Mouse (Mus musculus) heart, embryonic 13.5 days (tissue): ENCODE measurements around the gene Rela. TPM values are rescaled to one million over a fixed set of nuclear protein-coding genes. Genes with fewer than 3 reads are reported as not detected.

ENCODE experiments used
- ATAC-seq: fragments of 200-750 bp; cut with Nextera tagmentation; 2 replicates; pipeline ENCODE4 v1.8.0; 2017; ENCODE audit warnings: moderate TSS enrichment; ENCODE audit not compliant: insufficient number of reproducible peaks, low FRiP score, low TSS enrichment; ENCODE audit errors: extremely low read depth
- H3K27ac ChIP-seq: fragments of 300-500 bp; sonication (generic); replicated peaks from 2 replicates; pipeline ENCODE4 v1.5.1; 2015; ENCODE audit warnings: moderate library complexity, mild to moderate bottlenecking, inconsistent platforms
- H3K27me3 ChIP-seq: fragments of 300-500 bp; sonication (generic); replicated peaks from 2 replicates; pipeline ENCODE4 v1.6.1; 2015; ENCODE audit warnings: mild to moderate bottlenecking, inconsistent platforms
- H3K36me3 ChIP-seq: fragments of 300-500 bp; sonication (generic); 2 replicates; pipeline ENCODE4 v1.6.1; 2015; ENCODE audit warnings: mild to moderate bottlenecking, inconsistent platforms
- H3K4me1 ChIP-seq: fragments of 300-500 bp; sonication (generic); 2 replicates; pipeline ENCODE4 v1.6.1; 2015; ENCODE audit warnings: inconsistent platforms
- H3K4me2 ChIP-seq: fragments of 300-500 bp; sonication (generic); 2 replicates; pipeline ENCODE4 v1.6.1; 2015; ENCODE audit warnings: inconsistent platforms, mild to moderate bottlenecking, moderate library complexity
- H3K4me3 ChIP-seq: fragments of 300-500 bp; sonication (generic); 2 replicates; pipeline ENCODE4 v1.5.1; 2015; ENCODE audit warnings: moderate library complexity, mild to moderate bottlenecking, inconsistent platforms
- H3K9ac ChIP-seq: fragments of 300-500 bp; sonication (generic); 2 replicates; pipeline ENCODE4 v1.6.1; 2015; ENCODE audit warnings: inconsistent platforms, mild to moderate bottlenecking, moderate library complexity
- H3K9me3 ChIP-seq: fragments of 300-500 bp; sonication (generic); 2 replicates; pipeline ENCODE4 v1.6.1; 2016; ENCODE audit warnings: inconsistent platforms
- WGBS: fragments of 180-500 bp; shearing (Covaris S2); methylation state at CpG from one replicate; pipeline ENCODE4 v1.1.7; 2015; ENCODE audit warnings: mixed read lengths; 5-methylcytosine and 5-hydroxymethylcytosine counted together
- polyA plus RNA-seq: library from polyadenylated mRNA; unstranded; fragments of >200 nt; fragmentation: Nextera tagmentation; extraction: Ambion mirVana; gene quantifications from 2 replicates; pipeline ENCODE4 v1.2.1, GENCODE M21; 2015

Rela gene
- polyA plus RNA-seq, 1 experiment from 2014 or later: 35.9 TPM

DNA sequence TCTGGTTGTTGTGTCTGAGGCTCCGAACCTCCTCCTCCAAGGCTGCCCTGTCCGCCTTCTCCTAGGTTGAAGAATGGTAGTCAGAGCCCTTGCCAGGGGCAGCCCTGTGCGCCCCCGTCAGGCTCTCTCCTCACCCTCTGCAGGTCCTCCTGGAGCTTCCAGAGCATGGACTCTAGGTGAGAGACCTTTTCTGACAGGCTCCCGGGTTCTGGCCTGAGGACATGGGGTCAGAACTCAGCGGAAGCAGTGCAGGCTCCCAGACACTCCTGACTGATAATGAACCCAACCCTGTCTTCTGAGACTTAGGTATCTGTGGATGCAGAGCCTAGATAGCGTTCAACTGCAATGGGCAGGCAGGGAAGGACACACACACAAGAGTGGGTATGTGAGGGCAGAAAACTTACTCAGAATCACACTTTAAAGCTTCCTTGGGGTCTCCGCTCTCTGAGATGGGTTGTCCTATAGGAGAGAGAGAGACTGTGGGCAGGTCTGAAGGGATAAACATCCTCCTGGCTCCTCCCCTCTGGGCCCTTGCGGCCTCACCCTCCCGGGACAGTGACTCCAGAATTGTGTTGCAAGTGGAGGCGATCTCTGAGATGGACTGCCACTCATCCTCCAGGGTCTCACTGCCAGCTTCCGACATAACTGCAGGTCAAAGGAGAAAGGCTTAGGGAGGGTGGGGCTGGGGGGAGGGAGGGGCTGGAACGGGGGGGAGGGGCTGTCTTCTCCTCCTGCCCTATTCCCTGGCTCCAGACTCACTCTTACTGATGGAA is 14.4 kb downstream of the Rela start:
- Histone ChIP-seq H3K4me2 (no peak overlapping the region), H3K9ac (no peak overlapping the region), H3K9me3 (no peaks in the 10 kb centered on the region), H3K4me1 (peaks cover 35% of the 10 kb centered on the region), H3K27ac (no peak overlapping the region), H3K36me3 (peaks cover 82% of the 10 kb centered on the region), H3K4me3 (no peak overlapping the region), H3K27me3 (peaks cover 27% of the 10 kb centered on the region)
- 54% methylated on average over 13 of the region's 13 CpGs for WGBS
- ATAC-seq: no peak

DNA sequence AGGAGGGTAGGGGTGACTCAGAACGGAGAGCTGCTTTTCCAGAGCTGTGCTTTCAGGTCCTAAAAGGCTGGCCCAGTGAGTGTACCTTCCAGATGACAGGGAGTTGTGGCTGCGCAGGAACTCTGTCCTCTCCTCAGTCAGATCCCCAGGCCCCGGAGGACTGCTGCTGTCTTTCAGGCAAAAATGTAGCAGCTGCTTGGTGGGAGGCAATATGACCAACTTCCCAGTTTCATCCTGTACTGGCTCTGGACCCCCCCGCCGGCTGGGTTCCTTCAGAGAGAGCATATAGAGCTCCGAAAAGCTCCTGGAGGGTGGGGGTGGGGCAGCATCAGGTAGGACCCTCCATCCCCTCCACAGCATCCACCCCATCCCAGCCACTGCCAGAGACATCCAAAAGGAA is 15.3 kb downstream of the Rela start:
- Histone ChIP-seq H3K9me3 (no peaks in the 10 kb centered on the region), H3K4me3 (no peak overlapping the region), H3K27ac (no peak overlapping the region), H3K4me1 (peaks cover 35% of the 10 kb centered on the region), H3K4me2 (no peak overlapping the region), H3K36me3 (peaks cover 82% of the 10 kb centered on the region), H3K27me3 (peaks cover 30% of the 10 kb centered on the region), H3K9ac (no peak overlapping the region)
- ATAC-seq: no peak
- WGBS: 78% methylated on average over 6 of the region's 6 CpGs

DNA sequence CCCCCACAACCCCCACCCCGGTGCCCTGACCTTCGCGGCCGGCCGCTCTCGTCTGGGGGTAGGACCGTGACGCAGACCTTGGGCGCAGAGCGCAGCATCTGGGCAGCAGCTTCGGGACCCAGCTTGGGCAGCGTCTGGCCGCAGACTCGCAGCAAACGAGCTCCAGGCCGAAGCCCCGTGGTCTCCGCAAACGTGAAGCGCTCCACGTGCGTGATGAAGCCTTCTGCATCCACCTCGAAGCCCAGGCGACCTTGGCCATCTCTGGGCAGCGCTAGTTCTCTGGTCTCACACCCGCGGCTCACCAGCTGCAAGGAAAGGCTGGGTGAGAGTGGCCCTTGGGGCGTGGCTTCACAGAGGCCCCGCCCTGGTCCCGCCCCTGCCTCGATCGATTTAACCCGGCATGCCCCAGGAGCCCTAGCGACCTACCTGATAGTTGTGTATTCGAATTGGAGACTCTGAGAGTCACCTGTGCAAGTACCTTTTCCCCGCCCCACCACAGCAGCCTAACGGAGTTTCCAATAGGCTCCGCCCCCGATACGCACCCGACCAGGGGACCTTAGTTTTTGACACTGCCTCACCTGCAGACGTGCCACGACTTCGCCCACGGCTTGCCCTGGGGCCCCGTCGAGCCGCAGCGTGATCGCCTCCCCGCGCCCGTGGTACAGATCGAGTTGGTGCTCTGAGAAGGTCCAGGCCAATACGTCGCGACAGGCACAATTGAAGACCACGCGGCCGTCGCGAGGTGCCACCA is 16.9 kb downstream of the Rela start:
- Histone ChIP-seq H3K27me3 (peaks cover 30% of the 10 kb centered on the region), H3K4me3 (peak overlapping the region; percentile 50), H3K36me3 (peaks cover 89% of the 10 kb centered on the region), H3K4me2 (peak overlapping the region; percentile 80), H3K27ac (no peak overlapping the region), H3K9ac (peak overlapping the region; percentile 68), H3K9me3 (no peaks in the 10 kb centered on the region), H3K4me1 (peaks cover 22% of the 10 kb centered on the region)
- peak; percentile 2; the same call in 1 of the 2 replicates for ATAC-seq
- 13% methylated on average over 62 of the region's 62 CpGs for WGBS

DNA sequence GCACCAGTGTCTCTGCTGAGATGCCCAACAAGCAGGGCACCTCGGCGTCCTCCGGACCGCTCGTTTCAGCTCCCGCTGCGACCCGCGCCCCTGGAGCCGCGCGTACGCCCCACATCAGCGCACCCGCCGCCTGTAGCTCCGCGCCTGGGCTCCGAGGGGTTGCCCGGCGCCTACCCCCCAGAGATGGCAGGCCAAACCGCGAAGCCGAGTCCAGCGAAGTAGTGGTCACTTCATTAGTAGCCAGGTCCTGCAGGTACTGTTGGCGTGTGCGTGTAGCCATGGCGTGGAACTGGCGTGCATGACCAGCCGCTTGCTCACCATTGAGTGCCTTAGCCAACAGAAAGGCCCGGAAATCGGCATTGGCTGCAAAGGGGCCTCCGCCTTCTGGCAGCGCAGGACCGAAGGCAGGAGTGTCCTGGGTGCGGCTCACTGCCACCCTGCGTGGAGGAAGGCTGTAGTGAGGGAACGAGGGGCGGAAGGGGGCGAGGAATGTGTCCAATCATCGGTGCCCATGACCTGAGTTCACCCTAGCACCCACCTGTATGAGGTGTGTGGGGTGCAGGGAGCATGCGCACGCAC is 17.5 kb downstream of the Rela start:
- no peak for ATAC-seq
- Histone ChIP-seq H3K36me3 (peaks cover 94% of the 10 kb centered on the region), H3K27ac (no peak overlapping the region), H3K4me1 (peaks cover 15% of the 10 kb centered on the region), H3K27me3 (peaks cover 30% of the 10 kb centered on the region), H3K9ac (peak overlapping the region; percentile 68), H3K9me3 (no peaks in the 10 kb centered on the region), H3K4me3 (peak overlapping the region; percentile 50), H3K4me2 (peak overlapping the region; percentile 80)
- WGBS: 24% methylated on average over 43 of the region's 43 CpGs

DNA sequence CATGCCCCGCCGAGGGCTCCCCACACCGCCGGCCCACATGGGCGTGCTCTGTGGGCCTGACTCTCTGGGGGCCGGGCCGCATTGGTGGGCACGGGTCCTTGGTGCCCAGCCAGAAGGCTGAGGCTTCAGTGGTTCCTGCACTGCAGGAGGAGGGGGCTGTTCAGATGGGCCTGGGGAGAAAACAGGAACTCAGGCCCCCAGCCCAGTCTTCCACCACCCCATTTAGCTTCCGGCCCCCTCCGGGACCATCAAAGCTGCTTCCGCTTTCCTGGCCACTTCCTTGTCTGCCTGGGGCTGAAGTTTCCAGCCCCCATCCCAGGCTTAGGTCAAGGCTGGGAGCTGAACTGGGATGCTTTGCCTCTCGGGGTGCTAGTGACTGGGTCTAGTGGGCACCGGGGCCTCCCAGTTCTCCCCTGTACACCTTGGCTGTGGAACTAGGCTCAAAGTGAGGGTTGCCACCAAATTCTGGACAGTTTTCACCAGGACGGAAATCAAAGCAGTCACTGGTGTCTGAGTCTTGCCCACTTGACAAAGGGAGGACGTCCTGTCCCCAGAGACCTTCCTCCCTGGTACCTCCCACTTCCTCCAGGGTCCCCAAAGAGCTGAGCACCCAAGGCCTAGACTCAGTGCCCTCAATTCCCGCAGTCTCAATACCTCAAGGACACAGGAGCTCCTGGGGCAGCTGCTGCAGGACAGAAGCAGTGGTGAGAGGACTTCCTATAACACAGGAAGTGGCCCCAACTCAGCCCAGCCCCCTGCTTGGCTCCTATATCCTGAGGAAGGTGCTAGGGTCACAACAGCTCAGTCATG is 23.9 kb downstream of the Rela start:
- H3K4me3 ChIP-seq: peak overlapping the region; percentile 62

DNA sequence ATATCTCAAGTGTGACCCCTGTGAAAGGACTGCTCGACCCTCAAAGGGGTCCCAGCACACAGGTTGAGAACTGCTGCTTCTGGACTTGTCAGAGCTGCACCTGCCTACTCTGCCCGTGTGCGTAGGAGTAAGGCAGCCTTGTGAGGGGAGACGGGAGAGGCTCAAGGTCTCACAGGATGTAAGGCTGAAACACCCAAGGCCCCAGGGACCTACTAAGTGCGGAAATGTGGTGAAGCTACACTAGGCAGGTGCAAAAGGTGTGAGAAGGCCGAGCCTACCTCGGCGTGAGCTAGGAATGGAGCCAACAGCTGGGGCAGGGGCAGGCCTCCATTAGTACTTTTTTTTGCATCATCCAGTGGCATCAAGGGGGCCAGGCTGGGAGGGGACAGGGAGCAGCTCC is 25.0 kb downstream of the Rela start:
- H3K9me3 ChIP-seq: no peaks in the 10 kb centered on the region
- H3K27me3 ChIP-seq: no peaks in the 10 kb centered on the region
- ATAC-seq: no peak
- peak overlapping the region; percentile 85 for H3K27ac ChIP-seq
- H3K9ac ChIP-seq: peak overlapping the region; percentile 78
- WGBS: 74% methylated on average over 8 of the region's 8 CpGs
- peaks cover 62% of the 10 kb centered on the region for H3K36me3 ChIP-seq
- peak overlapping the region; percentile 69 for H3K4me2 ChIP-seq
- H3K4me3 ChIP-seq: peak overlapping the region; percentile 62
- H3K4me1 ChIP-seq: peaks cover 41% of the 10 kb centered on the region

More for the DNA sequence above, 23.9 kb downstream of the Rela start:
- H3K27ac ChIP-seq: peak overlapping the region; percentile 85
- H3K9me3 ChIP-seq: no peaks in the 10 kb centered on the region
- WGBS: 67% methylated on average over 16 of the region's 16 CpGs
- no peak for ATAC-seq
- peaks cover 41% of the 10 kb centered on the region for H3K4me1 ChIP-seq
- H3K27me3 ChIP-seq: peaks cover 8% of the 10 kb centered on the region; the same call in 1 of the 2 replicates
- H3K36me3 ChIP-seq: peaks cover 62% of the 10 kb centered on the region
- H3K4me2 ChIP-seq: peak overlapping the region; percentile 69
- peak overlapping the region; percentile 78 for H3K9ac ChIP-seq

DNA sequence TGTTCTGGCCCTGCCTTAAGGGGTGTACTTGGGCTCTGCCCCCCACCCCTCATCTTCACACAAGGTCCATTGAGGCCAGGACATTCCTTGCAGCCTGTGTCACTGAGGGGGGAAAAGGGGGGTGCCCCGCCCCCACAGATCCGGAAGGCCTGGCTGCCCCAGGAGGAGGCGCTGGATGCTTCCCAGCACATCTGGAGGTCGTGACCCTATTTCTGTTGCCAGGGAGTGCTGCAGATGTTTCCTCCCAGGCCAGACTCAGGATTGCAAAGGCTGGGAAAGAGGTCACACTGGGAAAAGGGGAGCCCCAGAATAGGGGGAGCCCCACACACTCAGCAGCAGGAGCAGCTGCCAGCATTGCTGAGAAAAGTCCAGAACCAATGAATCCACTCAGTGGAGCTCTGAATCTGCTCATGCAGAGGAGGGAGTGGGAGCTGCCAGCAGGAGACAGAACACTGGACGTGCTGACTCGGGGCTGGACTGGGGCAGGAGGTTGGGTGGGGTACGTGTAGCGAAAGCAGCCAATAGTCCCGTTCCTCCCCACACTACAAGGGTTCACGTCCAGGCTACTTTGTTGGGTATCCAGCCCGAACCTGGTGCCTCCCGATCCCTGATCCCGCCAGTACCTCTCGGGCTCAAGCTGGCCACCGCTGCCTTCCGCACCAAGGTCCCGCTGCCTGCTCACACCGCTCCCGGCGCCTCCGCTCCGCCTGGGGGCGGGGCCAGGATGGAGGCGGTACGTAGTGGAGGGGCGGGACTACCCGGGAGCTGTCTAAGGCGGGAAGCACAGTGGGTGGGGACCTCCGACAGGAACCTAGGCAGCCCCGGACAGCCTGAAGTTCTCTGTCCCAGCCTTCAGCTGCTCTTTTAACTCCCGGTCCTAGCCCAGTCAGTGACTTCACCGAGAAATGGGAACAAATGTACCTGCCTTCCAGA is 26.0 kb downstream of the Rela start, which contains the start of gene Sipa1:
TSS of gene Sipa1 (minus strand) at position 727 of the 933 bp plus-strand sequence.
- WGBS: 1% methylated on average over 32 of the region's 32 CpGs
- ATAC-seq: peak; percentile 76

DNA sequence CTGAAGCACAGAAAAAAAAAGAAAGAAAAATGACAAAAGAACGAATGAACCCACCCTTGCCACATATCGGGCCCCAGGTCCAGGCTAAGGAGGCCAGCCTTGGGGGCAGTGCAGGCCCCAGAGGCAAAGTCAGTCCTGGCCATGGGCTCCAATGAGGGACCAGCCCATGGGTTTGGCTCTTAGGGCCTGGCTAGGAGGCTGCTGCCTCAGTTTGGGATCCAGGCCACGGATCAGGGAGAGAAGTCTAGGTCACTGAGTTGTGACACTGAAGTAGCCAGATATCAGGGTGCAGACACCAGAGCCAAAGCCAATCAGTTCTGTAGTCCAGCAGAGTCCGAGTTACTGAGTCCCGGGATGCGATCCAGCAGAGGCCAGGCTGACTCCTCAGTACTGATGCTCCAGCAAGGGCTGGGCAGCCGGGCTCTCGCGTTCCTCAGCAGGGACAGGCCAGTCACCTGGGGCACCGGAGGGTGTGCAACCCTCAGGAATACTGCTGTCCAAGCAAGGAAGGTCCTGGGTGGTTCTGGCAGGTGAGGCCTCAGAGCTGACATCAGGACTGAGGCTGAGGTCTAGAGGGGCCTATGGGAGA is 27.5 kb downstream of the Rela start:
- 0 out of 2 replicates have a peak overlapping the region, but pooled peaks have one; percentile 30 for H3K9ac ChIP-seq
- peaks cover 64% of the 10 kb centered on the region for H3K36me3 ChIP-seq
- H3K27ac ChIP-seq: no peak overlapping the region
- ATAC-seq: no peak
- no peak overlapping the region for H3K4me3 ChIP-seq
- no peaks in the 10 kb centered on the region for H3K9me3 ChIP-seq
- H3K4me2 ChIP-seq: no peak overlapping the region; the same call in 1 of the 2 replicates
- no peaks in the 10 kb centered on the region for H3K27me3 ChIP-seq
- 88% methylated on average over 10 of the region's 10 CpGs for WGBS
- H3K4me1 ChIP-seq: peaks cover 41% of the 10 kb centered on the region

More for the DNA sequence above, 26.0 kb downstream of the Rela start, which contains the start of gene Sipa1:
- H3K27me3 ChIP-seq: no peaks in the 10 kb centered on the region
- peaks cover 62% of the 10 kb centered on the region for H3K36me3 ChIP-seq
- peaks cover 41% of the 10 kb centered on the region for H3K4me1 ChIP-seq
- H3K9me3 ChIP-seq: no peaks in the 10 kb centered on the region
- peak within 1 kb of the TSS; percentile 78 for H3K9ac ChIP-seq
- peak within 1 kb of the TSS; percentile 69 for H3K4me2 ChIP-seq
- peak within 1 kb of the TSS; percentile 85 for H3K27ac ChIP-seq
- H3K4me3 ChIP-seq: peak within 1 kb of the TSS; percentile 62

DNA sequence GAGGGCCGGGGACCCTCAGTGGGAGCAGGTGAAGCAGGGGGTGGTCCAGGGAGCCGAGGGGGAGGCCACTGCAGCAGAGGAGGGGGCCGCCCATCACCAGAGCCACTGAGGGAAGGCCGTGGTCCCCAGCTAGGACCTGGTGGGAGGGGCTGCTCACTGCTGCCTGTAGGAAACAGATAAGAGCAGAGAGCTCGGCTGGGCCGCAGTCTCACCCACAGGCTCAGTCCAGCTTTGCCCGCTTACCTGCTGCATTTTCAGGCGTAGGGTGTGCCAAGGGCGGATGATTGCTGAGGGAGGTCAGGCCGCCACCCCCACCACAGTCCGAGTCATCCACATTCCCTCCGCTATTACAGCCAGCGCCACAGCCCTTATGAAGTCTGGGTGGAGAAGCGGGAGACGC is 28.2 kb downstream of the Rela start:
- Histone ChIP-seq H3K4me2 (no peak overlapping the region; the same call in 1 of the 2 replicates), H3K27me3 (no peaks in the 10 kb centered on the region), H3K4me1 (peaks cover 39% of the 10 kb centered on the region), H3K9me3 (no peaks in the 10 kb centered on the region), H3K27ac (0 out of 2 replicates have a peak overlapping the region, but pooled peaks have one; percentile 0), H3K36me3 (peaks cover 66% of the 10 kb centered on the region), H3K4me3 (no peak overlapping the region), H3K9ac (no peak overlapping the region)
- WGBS: 59% methylated on average over 15 of the region's 15 CpGs
- no peak for ATAC-seq
